Mouse (Mus musculus) erythroblast, embryonic 14.5 days (primary cell): ENCODE measurements around the gene Tuba3b.

Source experiments
- GATA1 ChIP-seq: IDR thresholded peaks from 2 replicates; pipeline ENCODE4 v1.6.1; 2012; ENCODE audit warnings: low read length, inconsistent platforms, mixed read lengths
- TAL1 ChIP-seq: IDR thresholded peaks from 3 replicates; pipeline ENCODE4 v1.6.1; 2012; ENCODE audit warnings: low read length, inconsistent platforms, mixed read lengths

- TF ChIP-seq TAL1: no peak
- TF ChIP-seq GATA1: no peak
Observed at GRCm38 (mm10) chr6:145655678-145656077, 40.1 kb downstream of the Tuba3b start.
